Mouse (Mus musculus): ENCODE results near the gene Gas7. TPM values are rescaled to one million over a fixed set of nuclear protein-coding genes. Genes with fewer than 3 reads are reported as not detected.

Gene Gas7
- total RNA-seq, 1 experiment from 2014 or later = 12.4 TPM

GRCm38 (mm10) chr11:67481691-67482090, 26.5 kb downstream of the Gas7 start:
- no peak for ATAC-seq (replicated peaks; ENCODE audit: insufficient number of reproducible peaks, low FRiP score, low TSS enrichment, poor library complexity, severe bottlenecking)

- ATAC-seq (replicated peaks; ENCODE audit: insufficient number of reproducible peaks, low FRiP score, low TSS enrichment, poor library complexity, severe bottlenecking) = no peak
These were observed 27.1 kb downstream of the Gas7 start for GRCm38 (mm10) chr11:67482217-67482760.

- no peak for ATAC-seq (replicated peaks; ENCODE audit: insufficient number of reproducible peaks, low FRiP score, low TSS enrichment, poor library complexity, severe bottlenecking)
These were observed 32.9 kb downstream of the Gas7 start for GRCm38 (mm10) chr11:67488156-67488555.

GRCm38 (mm10) chr11:67489647-67490175, 34.5 kb downstream of the Gas7 start:
- no peak for ATAC-seq (replicated peaks; ENCODE audit: insufficient number of reproducible peaks, low FRiP score, low TSS enrichment, poor library complexity, severe bottlenecking)

GRCm38 (mm10) chr11:67496796-67497195, 41.6 kb downstream of the Gas7 start:
- ATAC-seq (replicated peaks; ENCODE audit: insufficient number of reproducible peaks, low FRiP score, low TSS enrichment, poor library complexity, severe bottlenecking) = no peak

DNA sequence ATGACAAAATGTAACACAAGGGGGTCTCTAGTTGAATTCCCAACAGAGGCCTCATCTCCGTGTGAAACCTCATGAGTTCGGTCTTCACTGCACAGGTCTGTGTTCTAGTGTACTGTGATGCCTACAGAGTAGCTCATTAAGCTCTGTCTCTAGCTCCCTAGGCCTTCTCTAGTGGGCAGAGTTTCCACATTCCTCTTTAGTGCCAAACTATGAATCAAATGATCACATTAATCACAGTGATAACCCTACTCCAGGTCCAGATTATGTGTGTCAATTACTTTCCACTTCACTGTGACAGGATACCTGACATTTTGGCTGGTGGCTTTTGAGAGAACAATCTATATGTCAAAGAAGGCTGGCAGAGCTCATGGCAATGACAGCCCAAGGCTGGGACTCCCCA, 44.9 kb downstream of the Gas7 start:
- ATAC-seq (replicated peaks; ENCODE audit: insufficient number of reproducible peaks, low FRiP score, low TSS enrichment, poor library complexity, severe bottlenecking) = no peak

DNA sequence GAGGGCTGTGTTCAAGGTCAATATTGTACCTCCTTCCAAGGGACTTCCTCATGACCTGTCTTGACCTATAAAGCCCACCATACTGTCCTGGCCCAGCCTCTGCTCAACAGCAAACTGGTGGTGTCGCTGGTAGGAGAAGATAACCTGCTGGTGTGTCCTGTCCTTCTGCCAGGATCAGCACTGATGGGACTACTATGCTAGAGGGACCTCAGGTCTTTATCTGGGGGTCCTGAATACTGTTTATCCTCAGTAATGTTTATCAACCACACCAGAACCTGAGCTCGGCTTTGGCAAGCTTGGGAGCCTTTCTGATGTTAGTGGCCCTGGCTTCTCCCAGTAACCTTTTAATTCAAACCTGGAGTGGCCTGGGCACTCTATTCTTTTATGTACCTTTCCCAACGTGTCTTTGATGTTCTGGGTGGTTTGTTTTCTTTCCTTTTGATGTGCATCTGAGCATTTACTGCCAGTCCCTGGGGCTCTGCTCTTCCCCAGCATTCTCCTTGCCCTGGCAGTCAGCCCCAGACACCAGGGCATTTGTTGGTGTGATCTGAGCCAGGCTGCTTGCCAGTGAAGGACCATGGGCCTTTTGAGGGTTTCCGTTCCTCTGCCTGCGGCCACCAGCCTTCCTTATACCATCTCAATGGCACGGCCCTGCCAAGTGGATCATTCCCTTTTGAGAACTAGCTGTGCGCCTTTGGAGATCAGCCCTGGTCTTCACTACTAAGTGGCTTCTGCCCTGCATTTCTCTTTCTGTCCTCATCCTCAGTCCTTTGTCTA, 46.4 kb downstream of the Gas7 start:
- no peak for ATAC-seq (replicated peaks; ENCODE audit: insufficient number of reproducible peaks, low FRiP score, low TSS enrichment, poor library complexity, severe bottlenecking)

DNA sequence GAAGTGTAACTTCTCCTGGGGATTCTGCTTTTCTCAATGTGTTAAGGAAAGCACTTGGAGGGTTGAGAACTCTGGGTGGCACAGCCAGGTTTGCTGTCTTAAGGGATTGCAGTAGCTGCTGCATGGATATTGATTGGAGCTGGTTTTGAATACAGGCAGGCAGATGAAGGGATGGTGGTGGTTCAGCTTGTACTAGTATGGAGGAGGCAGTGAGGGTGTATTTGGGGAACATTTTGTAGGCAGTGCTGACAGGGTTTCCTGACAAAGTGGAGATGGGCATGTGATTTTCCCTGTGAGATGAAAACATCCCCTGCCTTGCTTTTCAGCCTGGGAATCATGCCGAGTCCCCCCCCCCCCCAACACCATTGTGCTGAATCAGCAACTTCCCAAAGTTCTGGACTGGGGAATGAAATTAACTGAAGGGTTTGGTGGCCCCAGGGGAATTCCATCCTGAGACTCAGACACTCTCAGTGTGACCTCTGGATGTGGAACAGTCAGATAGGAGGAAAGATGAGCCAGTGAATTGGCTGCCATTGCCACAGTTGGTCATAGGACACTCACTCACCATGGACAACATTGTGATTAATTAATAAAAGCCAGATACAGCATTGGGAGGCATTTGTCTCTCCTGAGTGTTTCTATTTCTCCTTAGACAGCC, 54.1 kb downstream of the Gas7 start:
- ATAC-seq (replicated peaks; ENCODE audit: insufficient number of reproducible peaks, low FRiP score, low TSS enrichment, poor library complexity, severe bottlenecking) = no peak

GRCm38 (mm10) chr11:67510831-67511230, 55.6 kb downstream of the Gas7 start:
- no peak for ATAC-seq (replicated peaks; ENCODE audit: insufficient number of reproducible peaks, low FRiP score, low TSS enrichment, poor library complexity, severe bottlenecking)

GRCm38 (mm10) chr11:67513001-67513400, 57.8 kb downstream of the Gas7 start:
- ATAC-seq (replicated peaks; ENCODE audit: insufficient number of reproducible peaks, low FRiP score, low TSS enrichment, poor library complexity, severe bottlenecking) = no peak

GRCm38 (mm10) chr11:67514401-67514800, 59.2 kb downstream of the Gas7 start:
- ATAC-seq (replicated peaks; ENCODE audit: insufficient number of reproducible peaks, low FRiP score, low TSS enrichment, poor library complexity, severe bottlenecking) = no peak

- ATAC-seq (replicated peaks; ENCODE audit: insufficient number of reproducible peaks, low FRiP score, low TSS enrichment, poor library complexity, severe bottlenecking) = no peak
These were observed 60.0 kb downstream of the Gas7 start for GRCm38 (mm10) chr11:67515020-67515911.

DNA sequence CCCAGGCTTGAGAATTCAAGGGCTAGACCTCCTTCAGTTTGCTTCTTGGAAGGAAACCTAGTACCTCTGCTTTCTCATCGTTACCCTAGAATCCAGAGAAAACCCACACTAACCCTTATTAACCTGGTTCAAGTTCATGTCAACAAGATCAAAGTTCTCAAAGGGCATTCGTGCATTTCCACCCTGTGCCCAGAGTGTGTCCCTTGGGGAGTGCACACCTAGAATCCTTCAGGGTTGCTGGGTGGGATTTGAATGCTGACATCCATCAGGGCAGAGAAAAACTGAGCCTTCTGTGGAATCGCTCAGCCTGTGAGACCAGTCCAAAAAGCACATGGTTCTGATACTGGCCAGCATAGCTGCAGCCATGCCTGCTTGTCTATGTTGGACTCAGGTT, 60.7 kb downstream of the Gas7 start:
- ATAC-seq (replicated peaks; ENCODE audit: insufficient number of reproducible peaks, low FRiP score, low TSS enrichment, poor library complexity, severe bottlenecking) = no peak

GRCm38 (mm10) chr11:67517748-67518147, 62.5 kb downstream of the Gas7 start:
- ATAC-seq (replicated peaks; ENCODE audit: insufficient number of reproducible peaks, low FRiP score, low TSS enrichment, poor library complexity, severe bottlenecking) = no peak

- no peak for ATAC-seq (replicated peaks; ENCODE audit: insufficient number of reproducible peaks, low FRiP score, low TSS enrichment, poor library complexity, severe bottlenecking)
These were observed 63.7 kb downstream of the Gas7 start for GRCm38 (mm10) chr11:67518985-67519384.

GRCm38 (mm10) chr11:67522671-67523070, 67.4 kb downstream of the Gas7 start:
- ATAC-seq (replicated peaks; ENCODE audit: insufficient number of reproducible peaks, low FRiP score, low TSS enrichment, poor library complexity, severe bottlenecking) = no peak

- ATAC-seq (replicated peaks; ENCODE audit: insufficient number of reproducible peaks, low FRiP score, low TSS enrichment, poor library complexity, severe bottlenecking) = no peak
These were observed 68.6 kb downstream of the Gas7 start for GRCm38 (mm10) chr11:67523806-67524205.

- no peak for ATAC-seq (replicated peaks; ENCODE audit: insufficient number of reproducible peaks, low FRiP score, low TSS enrichment, poor library complexity, severe bottlenecking)
These were observed 69.5 kb downstream of the Gas7 start for GRCm38 (mm10) chr11:67524731-67525130.

- no peak for ATAC-seq (replicated peaks; ENCODE audit: insufficient number of reproducible peaks, low FRiP score, low TSS enrichment, poor library complexity, severe bottlenecking)
These were observed 70.6 kb downstream of the Gas7 start for GRCm38 (mm10) chr11:67525841-67526240.
